Mouse (Mus musculus) central nervous system, embryonic 11.5 days (tissue): Measurements from ENCODE around the gene Vmn2r88. TPM values are rescaled to one million over a fixed set of nuclear protein-coding genes. Genes with fewer than 3 reads are reported as not detected.

ENCODE experiments used
- polyA plus RNA-seq: library from polyadenylated mRNA; depleted of rRNA; stranded (reverse); fragments of >200 nt; gene quantifications from 2 replicates; pipeline ENCODE4 v1.2.3, GENCODE M21; 2012; rRNA removed

Vmn2r88 gene
- polyA plus RNA-seq: not detected in 2 replicates

GRCm38 (mm10) chr14:51410520-51410919, at the start of gene Vmn2r88:
Gene Vmn2r88, plus strand, starts transcription at chr14:51410820.

GRCm38 (mm10) chr14:51361456-51361855, 49.2 kb upstream of the Vmn2r88 start, which contains the start of gene Gm7247:
Gene Gm7247, plus strand, starts transcription at chr14:51361756.

DNA sequence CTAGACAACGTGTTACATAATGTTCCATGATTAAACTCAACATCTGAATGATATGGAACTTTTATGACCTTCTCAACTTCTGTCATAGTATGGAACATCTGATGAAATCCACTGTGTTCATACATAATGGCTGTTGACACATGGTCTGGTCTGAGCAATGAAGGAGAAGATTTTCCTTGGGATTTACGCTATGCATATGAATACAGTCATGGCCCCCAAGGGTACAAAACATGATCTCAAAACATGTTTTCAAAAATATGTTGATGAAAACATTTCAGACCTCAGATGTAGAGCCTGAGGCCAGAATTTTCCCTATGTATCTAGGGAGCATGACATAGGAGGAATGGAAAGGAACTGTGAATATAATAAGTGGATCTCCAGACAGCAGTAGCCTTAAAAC, 40.9 kb downstream of the Vmn2r88 start, which contains the start of gene Vmn2r89:
Gene Vmn2r89 (plus strand): TSS at position 301 of the 400 bp plus-strand sequence.

Other genes with a start within 250 kb of the Vmn2r88 start
- not detected in 2 replicates for gene Rnase2b, start 248.6 kb upstream of the Vmn2r88 start, polyA plus RNA-seq
- not detected in 2 replicates for gene Ang2, start 211.7 kb upstream of the Vmn2r88 start, polyA plus RNA-seq
- gene Ear14, start 207.4 kb upstream of the Vmn2r88 start, polyA plus RNA-seq: not detected in 2 replicates
- not detected in 2 replicates for gene Rnase2a, start 154.7 kb upstream of the Vmn2r88 start, polyA plus RNA-seq
- not detected in 2 replicates for gene Gm7247, start 49.1 kb upstream of the Vmn2r88 start, polyA plus RNA-seq
- not detected in 2 replicates for gene Vmn2r89, start 41.0 kb downstream of the Vmn2r88 start, polyA plus RNA-seq
- not detected in 2 replicates for gene Gm5622, start 142.0 kb downstream of the Vmn2r88 start, polyA plus RNA-seq
- not detected in 2 replicates for gene Gm17175, start 163.2 kb downstream of the Vmn2r88 start, polyA plus RNA-seq
- gene Gm17174, start 181.3 kb downstream of the Vmn2r88 start, polyA plus RNA-seq: not detected in 2 replicates
- not detected in 2 replicates for gene Gm17078, start 200.5 kb downstream of the Vmn2r88 start, polyA plus RNA-seq
- not detected in 2 replicates for gene Gm4181, start 224.8 kb downstream of the Vmn2r88 start, polyA plus RNA-seq